Mouse (Mus musculus) ovary, postnatal 10 days (tissue): ENCODE data around the gene Fbl.
A peak's percentile ranks its signal among the peaks of the same experiment; 100 is the strongest.
"Not testable (repeated sequence)": the region's sequence is repeated elsewhere in the genome, so short reads cannot be mapped to it uniquely, and the experiment has no call there.

Source experiments
- DNase-seq: peaks from one replicate; pipeline ENCODE4 v3.0.0; 2022; ENCODE audit warnings: low spot score

Fbl gene

DNA sequence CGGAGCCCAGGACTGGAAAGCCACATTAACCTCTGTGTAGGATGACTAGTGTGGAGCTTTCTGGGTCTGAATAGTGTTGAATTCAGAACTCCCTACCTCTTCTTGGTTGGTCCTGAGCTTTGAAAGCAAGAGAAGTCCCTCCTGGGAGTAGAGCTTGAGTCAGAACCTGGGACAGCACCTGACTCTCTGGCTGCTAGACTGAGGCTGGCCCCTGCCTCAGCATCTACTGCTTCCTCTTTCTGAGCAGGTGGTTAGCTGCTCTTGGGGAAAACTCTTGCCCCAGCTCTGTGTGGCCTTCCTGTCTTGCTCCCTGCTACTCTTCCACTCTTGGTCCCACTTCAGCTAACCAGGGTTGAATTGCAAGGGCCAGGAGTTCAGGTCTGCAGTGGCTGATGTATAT lies 22.4 kb downstream of the Fbl start:
- no peak for DNase-seq

DNA sequence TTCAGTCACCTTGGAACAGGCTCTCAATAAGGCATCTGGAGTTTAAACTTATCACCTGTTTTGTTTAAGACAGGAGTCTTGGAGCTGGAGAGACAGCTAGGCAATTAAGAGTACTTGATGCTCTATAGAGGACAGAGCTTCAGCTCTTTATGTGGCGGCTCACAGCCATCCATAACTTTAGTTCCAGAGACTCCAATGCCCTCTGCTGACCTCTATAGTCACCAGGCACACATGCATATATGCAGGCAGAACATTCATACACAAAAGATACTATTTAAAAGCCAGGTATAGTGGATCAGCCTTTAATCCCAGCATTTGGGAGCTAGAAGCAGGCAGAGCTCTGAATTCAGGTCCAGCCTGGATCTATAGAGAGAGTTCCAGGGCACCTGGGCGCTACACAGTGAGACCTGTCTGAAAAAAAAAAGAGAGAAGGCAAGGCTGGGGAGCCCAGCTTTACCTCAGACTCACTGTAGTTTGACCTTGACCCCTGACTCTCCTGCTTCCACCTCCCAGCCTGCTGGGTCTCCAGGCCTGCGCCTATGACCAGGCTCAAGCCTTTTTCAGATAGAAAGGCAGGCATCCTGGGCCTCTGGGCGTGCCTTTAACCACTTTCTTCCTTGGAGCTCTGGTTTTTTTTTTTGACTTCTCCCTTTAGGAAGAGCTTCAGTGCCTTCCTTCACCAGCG lies 26.0 kb downstream of the Fbl start:
- DNase-seq: no peak

DNA sequence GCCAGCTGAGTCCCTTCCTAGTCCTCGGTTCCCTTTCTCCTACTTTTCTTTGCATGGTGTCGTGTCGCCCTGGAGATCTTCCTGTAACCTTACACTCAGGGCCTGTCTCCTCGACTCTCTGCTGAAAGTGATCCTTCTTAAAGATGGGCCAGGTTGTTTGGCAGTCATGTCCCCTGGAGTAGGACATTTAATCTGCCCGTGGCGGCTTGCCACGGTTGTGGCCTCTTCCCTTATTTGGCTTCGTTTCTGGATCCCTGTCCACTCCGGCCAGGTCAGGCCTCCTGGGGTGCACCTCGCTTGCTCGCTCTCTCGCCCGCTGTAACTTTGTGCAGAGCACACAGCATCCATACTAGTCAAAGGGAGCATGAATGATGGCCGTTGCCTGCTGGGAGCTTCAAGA lies 27.0 kb downstream of the Fbl start:
- no peak for DNase-seq

DNA sequence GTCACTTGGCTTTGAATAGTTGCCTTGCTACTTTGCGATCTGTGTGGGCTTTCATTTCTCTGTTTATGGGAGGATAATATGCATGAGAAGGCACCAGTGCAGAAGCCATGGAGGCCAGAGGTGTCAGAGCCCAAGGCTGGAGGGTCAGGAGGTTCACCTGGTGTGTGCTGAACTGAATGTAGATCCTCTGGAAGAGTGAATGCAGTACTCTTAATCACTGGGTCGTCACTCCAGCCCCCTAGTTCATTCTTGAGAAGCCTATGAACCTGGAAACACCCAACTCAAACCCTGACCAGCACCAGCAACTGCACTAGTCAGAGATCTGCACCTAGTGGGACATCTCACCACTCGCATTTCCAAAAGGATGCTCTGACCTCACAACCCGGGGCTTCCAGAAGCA lies 29.5 kb downstream of the Fbl start:
- DNase-seq: no peak

DNA sequence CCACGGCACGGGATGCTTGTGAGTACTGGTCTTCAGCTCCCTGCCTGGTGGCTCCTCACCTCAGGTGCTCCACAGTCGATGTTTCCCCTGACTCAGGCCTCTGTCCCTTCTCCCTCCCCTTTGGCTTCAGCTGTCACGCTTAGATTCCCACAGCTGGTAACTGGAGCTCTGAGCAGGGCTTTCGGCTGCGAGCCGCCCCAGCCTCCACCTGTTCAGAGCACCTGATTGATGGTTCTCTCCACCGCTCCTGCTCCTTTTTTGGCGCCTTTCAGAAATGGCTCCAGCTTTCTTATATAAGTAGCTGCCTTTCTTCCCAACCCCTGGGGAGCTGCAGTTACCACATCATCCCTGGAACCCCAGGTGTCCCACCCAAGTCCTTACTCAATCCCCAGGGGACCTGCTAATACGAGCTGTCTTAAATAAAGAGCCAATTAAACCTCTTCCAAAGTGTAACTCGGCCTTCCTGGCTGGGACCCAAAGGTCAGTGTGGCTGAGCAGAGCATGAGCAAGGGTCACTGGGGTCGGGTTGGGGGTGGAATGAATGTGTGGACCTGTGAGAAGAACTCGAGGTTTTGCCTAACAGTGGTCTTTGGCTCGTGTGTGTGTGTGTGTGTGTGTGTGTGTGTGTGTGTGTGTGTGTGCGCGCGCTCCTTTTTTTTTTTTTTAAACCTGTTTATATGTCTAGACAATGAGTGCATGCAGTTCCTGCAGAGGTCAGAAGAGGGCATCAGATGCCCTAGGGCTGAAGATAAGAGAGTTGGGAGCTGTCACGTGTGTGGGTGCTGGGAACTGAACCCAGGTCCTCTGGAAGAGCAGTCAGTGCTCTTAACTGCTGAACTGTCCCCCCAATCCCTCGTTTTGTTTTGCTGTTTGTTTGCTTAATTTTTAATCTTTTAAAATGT lies 33.9 kb downstream of the Fbl start:
- DNase-seq: no peak

DNA sequence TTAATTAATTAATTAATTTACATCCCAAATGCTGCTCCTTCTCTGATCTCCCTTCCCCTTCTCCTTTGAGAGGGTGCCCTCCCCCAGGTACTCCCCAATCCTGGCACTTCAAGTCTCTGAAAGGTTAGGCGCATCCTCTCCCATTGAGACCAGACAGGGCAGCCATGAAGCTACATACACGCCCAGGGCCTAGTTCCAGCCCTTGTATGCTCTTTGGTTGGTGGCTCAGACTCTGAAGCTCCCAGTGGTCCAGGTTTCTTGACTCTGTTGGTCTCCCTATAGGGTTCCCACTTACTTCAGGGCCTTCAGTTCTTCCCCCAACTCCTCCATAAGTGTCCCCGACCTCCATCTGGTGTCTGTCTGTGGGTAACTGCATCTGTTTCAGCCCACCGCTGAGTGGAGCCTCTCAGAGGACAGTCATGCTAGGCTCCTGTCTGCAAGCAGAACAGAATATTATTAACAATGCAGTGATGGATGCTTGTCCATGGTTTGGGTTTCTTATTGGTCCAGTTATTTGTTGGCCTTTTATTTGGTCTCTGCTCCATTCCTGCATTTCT lies 36.6 kb downstream of the Fbl start:
- DNase-seq: no peak

DNA sequence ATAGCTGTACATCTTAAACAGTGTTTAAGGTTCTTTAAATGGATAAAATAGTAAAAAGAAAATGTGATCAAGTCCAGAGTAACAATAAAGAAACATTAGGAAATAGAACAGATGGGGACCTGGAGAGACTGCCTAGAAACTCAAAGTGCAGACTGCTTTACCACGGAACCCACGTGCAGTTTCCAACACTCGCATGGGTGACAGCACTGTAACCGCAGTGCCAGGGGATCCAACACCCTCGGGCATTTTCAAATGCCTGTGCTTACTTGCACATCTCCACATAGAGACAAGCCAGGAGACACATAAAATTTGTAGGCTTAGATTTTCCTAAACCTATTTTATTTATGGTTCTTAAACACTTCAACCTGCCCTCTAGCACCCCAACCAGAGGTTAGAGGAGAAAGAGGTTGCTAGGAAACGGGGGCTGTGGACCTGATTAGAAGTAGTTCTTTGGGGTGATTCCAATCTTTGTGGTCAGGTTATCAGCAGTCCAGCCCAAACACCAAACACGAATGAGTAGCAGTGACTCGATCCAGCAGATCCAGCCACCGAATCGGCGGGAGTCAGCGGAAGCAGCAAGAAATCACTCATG lies 39.0 kb downstream of the Fbl start:
- no peak for DNase-seq

DNA sequence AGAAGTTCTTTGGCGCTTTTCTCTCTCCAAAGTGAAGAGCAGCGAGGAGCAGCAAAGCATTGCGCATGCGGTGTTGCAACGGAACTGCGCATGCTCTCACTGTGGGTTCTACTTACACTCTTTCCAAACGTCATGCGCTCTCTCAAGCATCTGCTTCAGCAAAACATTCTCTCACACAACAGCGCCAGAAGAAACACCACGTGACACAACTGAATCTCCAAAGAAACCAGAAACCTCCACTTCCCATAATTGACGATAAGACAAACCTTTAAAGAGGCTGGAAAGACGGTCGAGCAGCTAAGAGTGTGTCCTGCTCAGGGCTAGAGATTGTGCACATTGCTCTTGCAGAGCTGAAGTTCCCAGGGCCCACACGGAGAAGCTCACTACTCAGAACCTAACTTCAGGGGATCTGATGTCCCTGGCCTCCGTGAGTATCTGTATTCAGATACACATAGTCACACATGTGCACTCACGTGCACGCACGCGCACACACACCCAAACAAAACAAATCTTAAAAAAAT lies 39.5 kb downstream of the Fbl start:
- no peak for DNase-seq

DNA sequence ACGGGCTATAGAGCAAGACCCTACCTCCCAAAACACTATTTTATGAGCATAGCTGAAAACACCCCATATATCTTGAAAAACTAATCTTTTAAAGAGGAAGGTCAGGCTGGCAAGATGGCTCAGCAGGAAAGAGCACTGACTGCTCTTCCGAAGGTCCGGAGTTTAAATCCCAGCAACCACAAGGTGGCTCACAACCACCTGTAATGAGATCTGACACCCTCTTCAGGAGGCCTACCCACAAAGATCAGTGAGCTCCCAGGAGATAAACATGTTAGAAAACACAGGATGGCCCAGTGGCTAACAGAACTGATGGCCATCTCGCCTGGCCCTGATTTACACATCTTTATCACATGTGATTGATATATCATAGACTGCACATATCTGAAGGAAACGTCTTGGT lies 41.2 kb downstream of the Fbl start:
- DNase-seq: no peak

DNA sequence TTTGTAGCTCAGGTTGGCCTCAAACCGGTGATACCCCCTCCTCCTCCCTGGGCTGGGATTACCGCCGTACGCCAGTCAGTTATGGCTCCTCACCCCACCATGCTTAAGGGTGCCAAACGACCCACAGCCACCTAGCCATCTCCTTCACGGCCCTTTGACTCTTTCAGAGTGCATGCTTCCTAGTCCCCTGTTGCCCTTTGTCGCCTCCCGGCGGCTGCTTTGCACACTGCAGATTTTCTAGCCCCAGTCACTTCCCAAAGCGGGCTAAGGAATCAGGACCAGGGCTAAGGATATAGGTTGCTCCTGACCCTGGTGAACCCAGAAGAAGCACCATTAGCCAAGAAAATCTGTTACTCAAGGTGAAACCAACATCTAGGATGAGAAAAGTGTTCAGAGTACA lies 44.6 kb downstream of the Fbl start:
- peak; percentile 30 for DNase-seq

DNA sequence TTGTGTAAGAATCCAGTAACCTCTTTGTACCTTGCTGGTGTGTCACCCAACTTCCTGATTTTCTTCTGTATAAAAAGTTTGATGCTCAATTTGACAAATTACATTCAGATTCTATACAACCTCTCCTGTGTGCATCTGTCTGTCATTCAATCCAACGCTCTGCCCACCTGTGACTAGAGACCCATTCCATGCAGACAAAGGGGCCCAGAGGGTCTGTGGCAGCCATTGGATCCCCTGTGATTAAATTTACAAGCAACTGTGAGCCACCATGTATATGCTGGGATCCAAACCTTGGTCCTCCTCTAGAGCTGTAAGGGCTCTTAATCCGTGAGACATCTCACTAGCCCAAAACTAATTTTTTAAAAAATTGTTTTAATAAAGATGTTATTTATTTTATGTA lies 46.4 kb downstream of the Fbl start:
- not testable (repeated sequence) for DNase-seq

DNA sequence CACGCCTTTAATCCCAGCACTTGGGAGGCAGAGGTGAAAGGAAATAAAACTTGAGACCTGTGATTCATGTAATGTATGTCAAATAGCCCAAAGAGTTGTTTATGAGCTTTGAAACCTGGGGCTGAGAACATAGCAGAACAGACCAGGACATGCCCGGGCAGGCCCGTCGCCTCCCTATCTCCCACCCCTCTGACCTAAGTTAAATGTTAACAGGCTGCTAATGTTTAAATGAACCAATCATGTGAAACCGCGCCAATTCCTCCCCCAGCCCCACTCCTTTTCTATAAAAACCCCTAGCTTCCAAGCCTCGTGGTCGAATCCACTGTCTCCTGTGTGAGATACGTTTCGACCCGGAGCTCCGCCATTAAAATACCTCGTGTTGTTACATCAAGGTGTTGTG lies 48.3 kb downstream of the Fbl start:
- DNase-seq: not testable (repeated sequence)

DNA sequence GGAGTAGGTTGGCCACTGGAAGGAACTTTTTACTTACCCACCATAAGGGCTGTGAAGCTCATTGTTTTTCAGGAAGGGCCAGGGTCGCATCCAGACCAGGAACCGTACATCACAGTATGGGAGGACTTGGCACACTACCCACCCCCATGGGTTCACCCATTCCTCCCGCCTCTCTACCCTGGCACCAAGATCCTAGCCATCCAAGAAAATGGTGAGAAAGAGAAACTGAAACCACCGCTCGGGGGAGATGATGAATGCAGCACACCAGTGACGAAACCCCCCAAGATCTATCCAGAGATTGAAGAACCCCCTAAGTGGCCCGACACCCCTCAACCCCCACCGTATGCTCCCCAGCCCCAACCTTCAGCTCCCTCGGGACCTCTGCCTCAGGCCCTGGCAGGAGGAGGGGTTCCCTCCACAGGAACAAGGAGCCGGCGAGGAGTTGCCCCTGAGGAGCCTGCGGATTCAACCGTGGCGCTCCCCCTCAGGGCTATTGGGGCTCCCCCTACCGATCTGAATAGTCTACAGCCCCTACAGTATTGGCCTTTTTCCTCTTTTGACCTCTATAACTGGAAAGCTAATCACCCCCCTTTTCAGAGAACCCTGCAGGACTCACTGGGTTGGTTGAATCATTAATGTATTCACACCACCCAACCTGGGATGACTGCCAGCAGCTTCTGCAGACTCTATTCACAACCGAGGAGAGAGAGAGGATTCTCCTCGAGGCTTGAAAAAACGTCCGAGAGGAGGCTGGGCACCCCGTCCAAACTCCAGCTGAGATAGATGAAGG lies 49.6 kb downstream of the Fbl start:
- not testable (repeated sequence) for DNase-seq

DNA sequence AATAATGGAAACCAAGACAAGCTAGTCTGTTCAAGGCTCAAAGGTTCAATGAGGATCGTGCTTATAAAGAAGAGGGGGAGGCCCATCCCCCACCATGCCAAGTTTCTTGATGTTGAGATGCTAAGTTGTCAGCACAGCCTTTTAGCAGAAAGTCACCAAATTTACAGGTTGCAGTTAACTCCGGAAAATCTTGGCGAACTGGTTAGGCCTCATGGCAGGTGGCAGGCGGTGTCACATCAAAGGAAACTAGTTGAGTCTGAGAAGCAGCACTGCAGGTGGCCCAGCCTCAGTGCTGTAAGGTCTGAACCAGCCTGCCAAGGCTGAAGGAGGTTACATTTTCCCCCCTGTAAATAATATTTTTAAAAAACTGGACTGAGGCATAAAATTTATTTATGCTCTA lies 57.3 kb downstream of the Fbl start:
- not testable (repeated sequence) for DNase-seq

DNA sequence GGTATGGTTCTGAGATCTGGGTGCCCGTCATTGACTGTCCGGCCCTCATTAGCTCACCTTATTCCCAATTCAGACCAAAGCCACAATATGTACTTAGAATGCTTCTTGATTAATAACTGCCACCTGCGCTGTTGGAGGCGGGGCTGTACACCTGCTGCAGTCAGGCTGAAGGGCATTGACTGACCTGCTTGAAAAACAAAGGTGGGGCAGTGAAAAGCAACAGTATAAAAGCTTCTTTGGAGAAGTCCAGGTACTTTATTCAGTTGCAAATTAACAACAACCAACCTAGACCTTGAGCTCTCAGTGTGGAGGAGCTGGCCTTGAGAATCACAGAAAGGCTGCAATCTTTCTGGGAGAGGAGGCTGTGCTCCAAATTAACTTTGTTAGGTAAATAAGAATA lies 57.9 kb downstream of the Fbl start:
- DNase-seq: not testable (repeated sequence)
